Mouse (Mus musculus): ENCODE results near the gene Gsto1. TPM values are rescaled to one million over a fixed set of nuclear protein-coding genes. Genes with fewer than 3 reads are reported as not detected.

Gene Gsto1
- total and polyA plus RNA-seq, 3 experiments, result 143 to 461 (median 190) TPM

- DNase-seq (ENCODE audit: low read depth, low spot score), result no peak
These were observed 23.7 kb upstream of the Gsto1 start for GRCm38 (mm10) chr19:47831111-47831510.

GRCm38 (mm10) chr19:47832316-47832715 lies 22.5 kb upstream of the Gsto1 start:
- no peak for DNase-seq (ENCODE audit: low read depth, low spot score)
- Histone ChIP-seq H3K36me3 (ENCODE audit: control insufficient read depth in 1 of 2, insufficient read depth in 2 of 2, low read length in 2 of 2) (no peaks in the 10 kb centered on the region), H3K79me2 (ENCODE audit: control insufficient read depth, insufficient read depth, low read length, poor library complexity) (no peaks in the 10 kb centered on the region), H3K27me3 (ENCODE audit: control insufficient read depth in 1 of 2, insufficient read depth in 2 of 2, low read length in 2 of 2) (no peaks in the 10 kb centered on the region; a peak in 1 of 4 replicates), H3K4me1 (ENCODE audit: control insufficient read depth in 1 of 2, insufficient read depth in 2 of 2, low read length in 2 of 2) (no peaks in the 10 kb centered on the region), H3K9me3 (replicated peaks; ENCODE audit: insufficient read depth, low read length) (no peaks in the 10 kb centered on the region), H3K9ac (ENCODE audit: control insufficient read depth, low read depth, low read length, poor library complexity, severe bottlenecking) (no peak overlapping the region), H3K27ac (ENCODE audit: control insufficient read depth, low read depth, low read length) (no peak overlapping the region), H3K4me3 (ENCODE audit: control insufficient read depth in 1 of 2, insufficient read depth in 1 of 2, low read depth in 2 of 2, low read length in 2 of 2) (no peak overlapping the region)
- TF ChIP-seq NELFE (IDR thresholded peaks at IDR 0.05; ENCODE audit: low read depth, low read length), result no peak
- TF ChIP-seq SMC3 (IDR thresholded peaks at IDR 0.05; ENCODE audit: low read depth, low read length), result no peak
- no peak for TF ChIP-seq POLR2AphosphoS2 (IDR thresholded peaks at IDR 0.05; ENCODE audit: low read length)
- no peak for TF ChIP-seq ZNF384 (IDR thresholded peaks at IDR 0.05; ENCODE audit: low read depth, low read length)
- no peak for TF ChIP-seq UBTF (IDR thresholded peaks at IDR 0.05; ENCODE audit: borderline replicate concordance, insufficient read depth, low read depth, low read length)
- TF ChIP-seq KAT2A (conservative IDR thresholded peaks at IDR 0.05; ENCODE audit: low read depth, low read length), result no peak
- no peak for TF ChIP-seq RCOR1 (IDR thresholded peaks at IDR 0.05; ENCODE audit: low read depth, low read length)
- TF ChIP-seq MXI1 (IDR thresholded peaks at IDR 0.05; ENCODE audit: low read depth, low read length), result no peak
- no peak for TF ChIP-seq NRF1 (IDR thresholded peaks at IDR 0.05; ENCODE audit: insufficient read depth, low read depth, low read length, poor library complexity, severe bottlenecking)
- TF ChIP-seq POLR2A (IDR thresholded peaks at IDR 0.05; ENCODE audit: control insufficient read depth in 1 of 2, insufficient read depth in 1 of 2, low read depth in 1 of 2, low read length in 2 of 2, poor library complexity in 1 of 2), result no peak
- no peak for TF ChIP-seq CTCF (IDR thresholded peaks at IDR 0.05 in 2 of 3, conservative IDR thresholded peaks at IDR 0.05 in 1 of 3; ENCODE audit: control insufficient read depth in 1 of 3, insufficient read depth in 1 of 3, low read depth in 2 of 3, low read length in 3 of 3, poor library complexity in 1 of 3, severe bottlenecking in 1 of 3)
- no peak for TF ChIP-seq HCFC1 (IDR thresholded peaks at IDR 0.05; ENCODE audit: low read depth, low read length)
- no peak for TF ChIP-seq MYB (IDR thresholded peaks at IDR 0.05; ENCODE audit: low read depth, low read length)
- no peak for TF ChIP-seq ZKSCAN1 (IDR thresholded peaks at IDR 0.05; ENCODE audit: low read depth, low read length)
- no peak for TF ChIP-seq TAL1 (IDR thresholded peaks at IDR 0.05; ENCODE audit: low read length)

More at GRCm38 (mm10) chr19:47831111-47831510, 23.7 kb upstream of the Gsto1 start:
- H3K9ac ChIP-seq (ENCODE audit: control insufficient read depth, low read depth, low read length, poor library complexity, severe bottlenecking), result no peak overlapping the region
- H3K9me3 ChIP-seq (replicated peaks; ENCODE audit: insufficient read depth, low read length), result no peaks in the 10 kb centered on the region
- no peaks in the 10 kb centered on the region for H3K79me2 ChIP-seq (ENCODE audit: control insufficient read depth, insufficient read depth, low read length, poor library complexity)
- no peaks in the 10 kb centered on the region; a peak in 1 of 4 replicates for H3K27me3 ChIP-seq (ENCODE audit: control insufficient read depth in 1 of 2, insufficient read depth in 2 of 2, low read length in 2 of 2)
- no peak overlapping the region for H3K27ac ChIP-seq (ENCODE audit: control insufficient read depth, low read depth, low read length)
- no peaks in the 10 kb centered on the region for H3K36me3 ChIP-seq (ENCODE audit: control insufficient read depth in 1 of 2, insufficient read depth in 2 of 2, low read length in 2 of 2)
- TF ChIP-seq CTCF (IDR thresholded peaks at IDR 0.05 in 2 of 3, conservative IDR thresholded peaks at IDR 0.05 in 1 of 3; ENCODE audit: control insufficient read depth in 1 of 3, insufficient read depth in 1 of 3, low read depth in 2 of 3, low read length in 3 of 3, poor library complexity in 1 of 3, severe bottlenecking in 1 of 3) (peak in 2 of 3 experiments; percentile 10 to 27; a peak in 2 of 6 replicates), MEF2A (IDR thresholded peaks at IDR 0.05; ENCODE audit: extremely low read depth, insufficient replicate concordance, low read depth, low read length, poor library complexity, severe bottlenecking) (no peak), CHD1 (IDR thresholded peaks at IDR 0.05; ENCODE audit: low read depth, low read length) (no peak)
- H3K4me1 ChIP-seq (ENCODE audit: control insufficient read depth in 1 of 2, insufficient read depth in 2 of 2, low read length in 2 of 2), result no peaks in the 10 kb centered on the region
- H3K4me3 ChIP-seq (ENCODE audit: control insufficient read depth in 1 of 2, insufficient read depth in 1 of 2, low read depth in 2 of 2, low read length in 2 of 2), result no peak overlapping the region
